Mouse (Mus musculus) MEL (cell line): Measurements from ENCODE around the gene Chst15. TPM values are rescaled to one million over a fixed set of nuclear protein-coding genes. Genes with fewer than 3 reads are reported as not detected.

Source experiments
- DNase-seq: peaks from one replicate; pipeline ENCODE4 v3.0.0; 2011; ENCODE audit warnings: low read depth, low spot score
- H3K27ac ChIP-seq: 2 replicates; pipeline ENCODE4 v1.5.1; 2012; ENCODE audit warnings: low read depth, mild to moderate bottlenecking, control low read depth, low read length, moderate library complexity; ENCODE audit not compliant: control insufficient read depth
- H3K27me3 ChIP-seq, 2 experiments: fragments of 150-350 bp in 1 of 2; sonication (generic) in 1 of 2; 2 replicates each; pipeline ENCODE4 v1.6.1; 2012; ENCODE audit warnings: low read length in 2 of 2, mild to moderate bottlenecking in 2 of 2, improper control_type of control experiment in 1 of 2, moderate library complexity in 1 of 2; ENCODE audit not compliant: insufficient read depth in 2 of 2, control insufficient read depth in 1 of 2
- H3K36me3 ChIP-seq, 2 experiments: 2 replicates each; pipeline ENCODE4 v1.6.1; 2012 to 2014; ENCODE audit warnings: low read length in 2 of 2, improper control_type of control experiment in 1 of 2, inconsistent platforms in 1 of 2, mild to moderate bottlenecking in 1 of 2; ENCODE audit not compliant: insufficient read depth in 2 of 2, control insufficient read depth in 1 of 2
- H3K4me1 ChIP-seq, 2 experiments: fragments of 150-350 bp in 1 of 2; sonication (generic) in 1 of 2; 2 replicates each; pipeline ENCODE4 v1.6.1; 2012; ENCODE audit warnings: low read length in 2 of 2, improper control_type of control experiment in 1 of 2, mild to moderate bottlenecking in 1 of 2; ENCODE audit not compliant: insufficient read depth in 2 of 2, control insufficient read depth in 1 of 2
- H3K4me3 ChIP-seq, 2 experiments: fragments of 150-350 bp in 1 of 2; sonication (generic) in 1 of 2; 2 replicates each; pipeline ENCODE4 v1.5.1; 2012; ENCODE audit warnings: low read depth in 2 of 2, low read length in 2 of 2, mild to moderate bottlenecking in 2 of 2, moderate library complexity in 2 of 2, control low read depth in 1 of 2, improper control_type of control experiment in 1 of 2; ENCODE audit not compliant: control insufficient read depth in 1 of 2, insufficient read depth in 1 of 2
- H3K79me2 ChIP-seq: 2 replicates; pipeline ENCODE4 v1.6.1; 2012; ENCODE audit warnings: mild to moderate bottlenecking, low read length, moderate library complexity; ENCODE audit not compliant: control insufficient read depth, poor library complexity, insufficient read depth
- H3K9ac ChIP-seq: 2 replicates; pipeline ENCODE4 v1.6.1; 2012; ENCODE audit warnings: low read depth, mild to moderate bottlenecking, control low read depth, low read length, moderate library complexity; ENCODE audit not compliant: control insufficient read depth, poor library complexity, severe bottlenecking
- H3K9me3 ChIP-seq: fragments of 150-350 bp; sonication (generic); replicated peaks from 2 replicates; pipeline ENCODE4 v1.6.1; 2012; ENCODE audit warnings: mild to moderate bottlenecking, low read length, improper control_type of control experiment, moderate library complexity; ENCODE audit not compliant: insufficient read depth
- BHLHE40 ChIP-seq: IDR thresholded peaks from 2 replicates; pipeline ENCODE4 v1.6.1; 2012; ENCODE audit warnings: low read depth, mild to moderate bottlenecking, inconsistent platforms, low read length, improper control_type of control experiment, borderline replicate concordance
- GATA1 ChIP-seq: IDR thresholded peaks from 2 replicates; pipeline ENCODE4 v1.6.1; 2011; ENCODE audit warnings: low read depth, low read length, improper control_type of control experiment
- HCFC1 ChIP-seq: IDR thresholded peaks from 2 replicates; pipeline ENCODE4 v1.6.1; 2012; ENCODE audit warnings: low read depth, mild to moderate bottlenecking, inconsistent platforms, low read length, improper control_type of control experiment, moderate library complexity
- MAX ChIP-seq: IDR thresholded peaks from 2 replicates; pipeline ENCODE4 v1.6.1; 2011; ENCODE audit warnings: low read length, improper control_type of control experiment
- MAZ ChIP-seq: IDR thresholded peaks from 2 replicates; pipeline ENCODE4 v1.6.1; 2012; ENCODE audit warnings: low read depth, mild to moderate bottlenecking, inconsistent platforms, low read length, improper control_type of control experiment
- MYC ChIP-seq: IDR thresholded peaks from 2 replicates; pipeline ENCODE4 v1.6.1; 2011; ENCODE audit warnings: low read depth, mild to moderate bottlenecking, low read length, improper control_type of control experiment, moderate library complexity
- POLR2A ChIP-seq, 2 experiments: IDR thresholded peaks; 2 replicates each; pipeline ENCODE4 v1.6.1; 2011 to 2012; ENCODE audit warnings: low read length in 2 of 2, mild to moderate bottlenecking in 2 of 2, control low read depth in 1 of 2, improper control_type of control experiment in 1 of 2, low read depth in 1 of 2, moderate library complexity in 1 of 2; ENCODE audit not compliant: control insufficient read depth in 1 of 2, insufficient read depth in 1 of 2, poor library complexity in 1 of 2
- POLR2AphosphoS2 ChIP-seq: IDR thresholded peaks from 2 replicates; pipeline ENCODE4 v1.6.1; 2011; ENCODE audit warnings: low read length, improper control_type of control experiment
- POLR2AphosphoS5 ChIP-seq: IDR thresholded peaks from 2 replicates; pipeline ENCODE4 v1.6.1; 2012; ENCODE audit warnings: low read depth, borderline replicate concordance, mild to moderate bottlenecking, inconsistent platforms, low read length, moderate library complexity, mixed read lengths
- SIN3A ChIP-seq: IDR thresholded peaks from 2 replicates; pipeline ENCODE4 v1.6.1; 2012; ENCODE audit warnings: low read length, improper control_type of control experiment, inconsistent platforms
- SMC3 ChIP-seq: IDR thresholded peaks from 2 replicates; pipeline ENCODE4 v1.6.1; 2011; ENCODE audit warnings: low read depth, low read length, improper control_type of control experiment
- TAL1 ChIP-seq: IDR thresholded peaks from 2 replicates; pipeline ENCODE4 v1.6.1; 2012; ENCODE audit warnings: mild to moderate bottlenecking, inconsistent platforms, low read length, moderate library complexity, mixed read lengths
- TBP ChIP-seq: IDR thresholded peaks from 2 replicates; pipeline ENCODE4 v1.8.0; 2011; ENCODE audit warnings: low read depth, low read length, improper control_type of control experiment
- TCF12 ChIP-seq: IDR thresholded peaks from 2 replicates; pipeline ENCODE4 v1.6.1; 2014; ENCODE audit warnings: low read depth, mild to moderate bottlenecking, inconsistent platforms, low read length, improper control_type of control experiment, moderate library complexity
- UBTF ChIP-seq: IDR thresholded peaks from 2 replicates; pipeline ENCODE4 v1.6.1; 2012; ENCODE audit warnings: low read depth, mild to moderate bottlenecking, inconsistent platforms, low read length, improper control_type of control experiment, moderate library complexity, borderline replicate concordance; ENCODE audit not compliant: insufficient read depth
- USF1 ChIP-seq: IDR thresholded peaks from 2 replicates; pipeline ENCODE4 v1.6.1; 2014; ENCODE audit warnings: low read depth, mild to moderate bottlenecking, inconsistent platforms, low read length, improper control_type of control experiment, moderate library complexity
- USF2 ChIP-seq, 2 experiments: IDR thresholded peaks; 2 replicates each; pipeline ENCODE4 v1.6.1; 2011 to 2012; ENCODE audit warnings: improper control_type of control experiment in 2 of 2, low read length in 2 of 2, borderline replicate concordance in 1 of 2, inconsistent platforms in 1 of 2, low read depth in 1 of 2, mild to moderate bottlenecking in 1 of 2; ENCODE audit not compliant: insufficient read depth in 1 of 2
- ZC3H11A ChIP-seq: IDR thresholded peaks from 2 replicates; pipeline ENCODE4 v1.6.1; 2012; ENCODE audit warnings: low read depth, mild to moderate bottlenecking, inconsistent platforms, low read length, improper control_type of control experiment
- ZKSCAN1 ChIP-seq: IDR thresholded peaks from 2 replicates; pipeline ENCODE4 v1.6.1; 2012; ENCODE audit warnings: low read depth, mild to moderate bottlenecking, inconsistent platforms, low read length, improper control_type of control experiment, moderate library complexity
- polyA plus RNA-seq, 2 experiments: library from polyadenylated mRNA; stranded (reverse) in 1 of 2; unstranded in 1 of 2; fragments of >175 nt in 1 of 2; fragments of >200 nt in 1 of 2; gene quantifications; 2 replicates each; pipeline versions ENCODE4 v1.2.1 to v1.2.4; 2012; ENCODE audit warnings: low replicate concordance in 2 of 2, low read depth in 1 of 2; ENCODE audit not compliant: insufficient read length in 2 of 2, insufficient read depth in 1 of 2, missing spikeins in 1 of 2
- total RNA-seq: library from RNA; depleted of rRNA; stranded (reverse); fragments of 300-350 nt; gene quantifications from 2 replicates; pipeline ENCODE4 v1.2.3, GENCODE M21; 2012

The Chst15 gene
- total and polyA plus RNA-seq, 3 experiments: 14.9 to 18.1 TPM; not detected in 1

GRCm38 (mm10) chr7:132204073-132204612 lies 112.9 kb downstream of the Chst15 start:
- Histone ChIP-seq H3K4me3 (no peak overlapping the region), H3K27ac (no peak overlapping the region), H3K79me2 (no peaks in the 10 kb centered on the region), H3K4me1 (no peaks in the 10 kb centered on the region), H3K9ac (no peak overlapping the region), H3K27me3 (peaks cover 0 to 6% of the 10 kb centered on the region in 2 experiments), H3K36me3 (no peaks in the 10 kb centered on the region), H3K9me3 (no peaks in the 10 kb centered on the region)
- TF ChIP-seq POLR2AphosphoS2: no peak
- no peak for DNase-seq

GRCm38 (mm10) chr7:132199686-132200085 lies 117.3 kb downstream of the Chst15 start:
- TF ChIP-seq ZC3H11A (no peak), TAL1 (no peak), POLR2A (IDR thresholded peaks at IDR 0.05; ENCODE audit: control insufficient read depth in 1 of 2, insufficient read depth in 1 of 2, low read depth in 1 of 2, low read length in 2 of 2, poor library complexity in 1 of 2) (no peak), TBP (no peak), MYC (no peak), BHLHE40 (no peak), USF2 (IDR thresholded peaks at IDR 0.05; ENCODE audit: borderline replicate concordance in 1 of 2, insufficient read depth in 1 of 2, low read depth in 1 of 2, low read length in 2 of 2) (no peak), POLR2AphosphoS5 (no peak), MAZ (no peak), MAX (no peak), GATA1 (no peak), HCFC1 (no peak), UBTF (no peak), ZKSCAN1 (no peak), POLR2AphosphoS2 (no peak), TCF12 (no peak), USF1 (no peak), SIN3A (no peak), SMC3 (no peak)
- peaks cover 0 to 2% of the 10 kb centered on the region in 2 experiments for H3K27me3 ChIP-seq
- H3K9ac ChIP-seq: no peak overlapping the region
- no peaks in the 10 kb centered on the region for H3K4me1 ChIP-seq
- no peaks in the 10 kb centered on the region for H3K9me3 ChIP-seq
- DNase-seq: no peak
- no peak overlapping the region for H3K4me3 ChIP-seq
- no peaks in the 10 kb centered on the region for H3K36me3 ChIP-seq
- no peaks in the 10 kb centered on the region for H3K79me2 ChIP-seq
- no peak overlapping the region for H3K27ac ChIP-seq
